ENCODE assay signal across 8 mouse cellular contexts in genomic region chr10:42018016-42018949, GRCm38 (mm10). TPM values are rescaled to one million over a fixed set of nuclear protein-coding genes. Genes with fewer than 3 reads are reported as not detected.
DNase-seq lines count a peak whose midpoint lies in the region; ATAC-seq and TF ChIP-seq lines count a peak whose summit lies in the region.

Armc2 (minus strand) TSS chr10:42018442.

- H3K27ac ChIP-seq in heart, embryonic 15.5 days = no peak within 1 kb of the TSS
- H3K27ac ChIP-seq in liver, embryonic 14.5 days = no peak within 1 kb of the TSS
- no peak within 1 kb of the TSS for H3K27ac ChIP-seq in neural tube, embryonic 11.5 days (ENCODE audit: low read depth, low read length)
- no peak within 1 kb of the TSS for H3K27ac ChIP-seq in stomach, embryonic 16.5 days (ENCODE audit: low read length)

- H3K27me3 ChIP-seq in heart, embryonic 15.5 days = peaks cover 10% of the 10 kb centered on the region; the same call in 1 of the 2 replicates
- H3K27me3 ChIP-seq in liver, embryonic 14.5 days (ENCODE audit: control insufficient read depth, insufficient read depth, low read length) = peaks cover 5% of the 10 kb centered on the region
- H3K27me3 ChIP-seq in neural tube, embryonic 11.5 days (ENCODE audit: control insufficient read depth, insufficient read depth, low read length) = 0 out of 2 replicates have a peak, but pooled peaks cover 3% of the 10 kb centered on the region
- peaks cover 3% of the 10 kb centered on the region; the same call in 1 of the 2 replicates for H3K27me3 ChIP-seq in stomach, embryonic 16.5 days (ENCODE audit: control insufficient read depth, insufficient read depth, low read length)

- 3% methylated on average over 58 of the region's 58 CpGs for WGBS in heart, embryonic 15.5 days
- WGBS in liver, embryonic 14.5 days (ENCODE audit: insufficient replicate concordance) = 3% methylated on average over 58 of the region's 58 CpGs
- WGBS in neural tube, embryonic 11.5 days = 3% methylated on average over 58 of the region's 58 CpGs
- WGBS in stomach, embryonic 16.5 days = 3% methylated on average over 57 of the region's 58 CpGs

- no peak for TF ChIP-seq EP300 in liver, embryonic 14.5 days (IDR thresholded peaks at IDR 0.05; ENCODE audit: low read depth)

- H3K4me2 ChIP-seq in heart, embryonic 15.5 days = peak within 1 kb of the TSS; percentile 81
- peak within 1 kb of the TSS; percentile 66 for H3K4me2 ChIP-seq in liver, embryonic 14.5 days (ENCODE audit: low read depth)
- peak within 1 kb of the TSS; percentile 77 for H3K4me2 ChIP-seq in neural tube, embryonic 11.5 days (ENCODE audit: low read depth)
- peak within 1 kb of the TSS; percentile 73 for H3K4me2 ChIP-seq in stomach, embryonic 16.5 days (ENCODE audit: low read depth, low read length)

- no peak for TF ChIP-seq CTCF in liver, embryonic 14.5 days (IDR thresholded peaks at IDR 0.05; ENCODE audit: low read depth)

- peak within 1 kb of the TSS; percentile 52 for H3K9ac ChIP-seq in heart, embryonic 15.5 days
- peak within 1 kb of the TSS; percentile 24 for H3K9ac ChIP-seq in liver, embryonic 14.5 days (replicated peaks)
- H3K9ac ChIP-seq in neural tube, embryonic 11.5 days (ENCODE audit: low read length) = peak within 1 kb of the TSS; percentile 53
- H3K9ac ChIP-seq in stomach, embryonic 16.5 days (ENCODE audit: low read length) = peak within 1 kb of the TSS; percentile 60

- peak; percentile 8 to 27 for DNase-seq in CD8-positive naive resting alpha-beta T cell, adult 2 months (ENCODE audit: low read depth in 2 of 2, low spot score in 2 of 2)
- DNase-seq in c-Kit-negative CD71-positive TER-119-positive erythroid progenitor cells, embryonic 14.5 days (ENCODE audit: low read depth, low spot score) = peak; percentile 21
- DNase-seq in kidney, postnatal 14 days = peak; percentile 84
- peak; percentile 39 to 53 (median 52) for DNase-seq in liver, embryonic 14.5 days (ENCODE audit: low read depth in 3 of 3, low spot score in 3 of 3)
- DNase-seq in neural tube, embryonic 11.5 days (ENCODE audit: low spot score) = peak; percentile 82

- ATAC-seq in erythroid progenitor cell, adult 5-6 weeks (replicated peaks; ENCODE audit: low FRiP score, poor library complexity, severe bottlenecking) = peak; percentile 96
- peak; percentile 95 for ATAC-seq in heart, embryonic 15.5 days (replicated peaks; ENCODE audit: insufficient number of reproducible peaks, insufficient read depth, low FRiP score, low read depth)
- peak; percentile 89 for ATAC-seq in liver, embryonic 14.5 days (ENCODE audit: insufficient read depth)
- peak; percentile 95 for ATAC-seq in neural tube, embryonic 11.5 days (ENCODE audit: insufficient read depth, low FRiP score, low TSS enrichment)
- ATAC-seq in stomach, embryonic 16.5 days (ENCODE audit: insufficient read depth, low FRiP score) = peak; percentile 97

- no peaks in the 10 kb centered on the region for H3K9me3 ChIP-seq in heart, embryonic 15.5 days (replicated peaks)
- H3K9me3 ChIP-seq in liver, embryonic 14.5 days (ENCODE audit: control insufficient read depth, low read length) = no peaks in the 10 kb centered on the region
- H3K9me3 ChIP-seq in neural tube, embryonic 11.5 days (ENCODE audit: control insufficient read depth, low read length) = no peaks in the 10 kb centered on the region
- no peaks in the 10 kb centered on the region for H3K9me3 ChIP-seq in stomach, embryonic 16.5 days (replicated peaks; ENCODE audit: control insufficient read depth, low read length)

- H3K4me1 ChIP-seq in heart, embryonic 15.5 days (replicated peaks) = peaks cover 7% of the 10 kb centered on the region
- H3K4me1 ChIP-seq in liver, embryonic 14.5 days (replicated peaks; ENCODE audit: control insufficient read depth in 2 of 2, insufficient read depth in 2 of 2, low read length in 1 of 2) = peaks cover 4 to 5% of the 10 kb centered on the region in 2 experiments; a peak in 3 of 4 replicates
- H3K4me1 ChIP-seq in neural tube, embryonic 11.5 days (ENCODE audit: control insufficient read depth, insufficient read depth, low read length) = no peaks in the 10 kb centered on the region
- no peaks in the 10 kb centered on the region for H3K4me1 ChIP-seq in stomach, embryonic 16.5 days (ENCODE audit: control insufficient read depth, insufficient read depth, low read length)

- peak within 1 kb of the TSS; percentile 56 for H3K4me3 ChIP-seq in heart, embryonic 15.5 days
- H3K4me3 ChIP-seq in liver, embryonic 14.5 days (ENCODE audit: insufficient read depth in 1 of 2, low read depth in 2 of 2, low read length in 2 of 2) = peak within 1 kb of the TSS; percentile 56 to 68
- H3K4me3 ChIP-seq in neural tube, embryonic 11.5 days (ENCODE audit: low read depth, low read length) = peak within 1 kb of the TSS; percentile 51
- peak within 1 kb of the TSS; percentile 51 for H3K4me3 ChIP-seq in stomach, embryonic 16.5 days (replicated peaks; ENCODE audit: low read length)

- no peaks in the 10 kb centered on the region for H3K36me3 ChIP-seq in heart, embryonic 15.5 days
- no peaks in the 10 kb centered on the region for H3K36me3 ChIP-seq in liver, embryonic 14.5 days (replicated peaks; ENCODE audit: control insufficient read depth, insufficient read depth, low read depth)
- no peaks in the 10 kb centered on the region for H3K36me3 ChIP-seq in neural tube, embryonic 11.5 days (ENCODE audit: control insufficient read depth, insufficient read depth, low read length)
- no peaks in the 10 kb centered on the region for H3K36me3 ChIP-seq in stomach, embryonic 16.5 days (ENCODE audit: control insufficient read depth, insufficient read depth, low read length)

RNA-seq across cellular contexts. Expression of gene Armc2, which starts in this region (rescaled TPM):
- total RNA-seq in erythroid progenitor cell, adult 5-6 weeks (2015; ENCODE audit: low replicate concordance) = not detected in 2 replicates
- not detected in 2 replicates for total RNA-seq in erythroid progenitor cell, adult 5-6 weeks (2017; ENCODE audit: low replicate concordance)
- polyA plus RNA-seq in heart, embryonic 15.5 days (2015; fragmentation: Nextera tagmentation; extraction: Ambion mirVana) = 2.3 and 2.4 TPM in 2 replicates
- polyA plus RNA-seq in liver, embryonic 14.5 days (2012; rRNA removed) = 0.10 and 0.12 TPM in 2 replicates
- 0.08 TPM in 1 of 2 replicates, not detected in the other for polyA plus RNA-seq in liver, embryonic 14.5 days (2014; fragmentation: Nextera tagmentation; extraction: Ambion mirVana)
- polyA plus RNA-seq in neural tube, embryonic 11.5 days (2014; fragmentation: Nextera tagmentation; extraction: Ambion mirVana) = 2.2 and 2.8 TPM in 2 replicates
- polyA plus RNA-seq in stomach, embryonic 16.5 days (2015; fragmentation: Nextera tagmentation; extraction: Ambion mirVana) = 2.3 and 2.9 TPM in 2 replicates

Comparison
In these comparisons a context has a peak if more than half of its experiments do, and no peak if none do; other contexts are left out.
1. Peak in ATAC-seq in erythroid progenitor cell, adult 5-6 weeks; RNA of the gene not detected or under 1 TPM.
2. Peak in DNase-seq, ATAC-seq, H3K4me3 ChIP-seq, H3K9ac ChIP-seq and H3K4me2 ChIP-seq in liver, embryonic 14.5 days; RNA of the gene not detected or under 1 TPM.
3. DNase-seq: peak in every context shown above with its lines; median percentile 84 in kidney, postnatal 14 days; 82 in neural tube, embryonic 11.5 days; 52 in liver, embryonic 14.5 days; 21 in c-Kit-negative CD71-positive TER-119-positive erythroid progenitor cells, embryonic 14.5 days; 18 in CD8-positive naive resting alpha-beta T cell, adult 2 months.